Mouse (Mus musculus): ENCODE results near the gene Gpr15. TPM values are rescaled to one million over a fixed set of nuclear protein-coding genes. Genes with fewer than 3 reads are reported as not detected.

Gpr15 gene
- polyA plus RNA-seq (2014; fragmentation: Nextera tagmentation; extraction: Ambion mirVana): 0.17 TPM in 1 of 2 replicates, not detected in the other

- Histone ChIP-seq H3K4me3 (ENCODE audit: low read depth, low read length) (no peak within 1 kb of the TSS), H3K27ac (ENCODE audit: low read length) (no peak within 1 kb of the TSS), H3K36me3 (ENCODE audit: control insufficient read depth, insufficient read depth, low read length) (no peaks in the 10 kb centered on the region), H3K4me2 (replicated peaks; ENCODE audit: low read depth, low read length) (no peak within 1 kb of the TSS), H3K9ac (replicated peaks; ENCODE audit: low read depth, low read length) (no peak within 1 kb of the TSS), H3K4me1 (ENCODE audit: control insufficient read depth, insufficient read depth, low read length) (no peaks in the 10 kb centered on the region), H3K27me3 (ENCODE audit: control insufficient read depth, insufficient read depth, low read length) (no peaks in the 10 kb centered on the region), H3K9me3 (ENCODE audit: control insufficient read depth, low read depth, low read length) (no peaks in the 10 kb centered on the region)
- WGBS: 89% methylated on average over 7 of the region's 7 CpGs
- ATAC-seq (ENCODE audit: insufficient number of reproducible peaks, insufficient read depth, low FRiP score, low read depth): no peak
These were observed at the start of gene Gpr15 for GRCm38 (mm10) chr16:58718666-58719120. Gpr15 (minus strand) TSS chr16:58719070.

- Histone ChIP-seq H3K27me3 (ENCODE audit: control insufficient read depth, insufficient read depth, low read length) (no peaks in the 10 kb centered on the region), H3K4me1 (ENCODE audit: control insufficient read depth, insufficient read depth, low read length) (no peaks in the 10 kb centered on the region), H3K4me2 (replicated peaks; ENCODE audit: low read depth, low read length) (no peak within 1 kb of the TSS), H3K9me3 (ENCODE audit: control insufficient read depth, low read depth, low read length) (no peaks in the 10 kb centered on the region), H3K36me3 (ENCODE audit: control insufficient read depth, insufficient read depth, low read length) (no peaks in the 10 kb centered on the region), H3K9ac (replicated peaks; ENCODE audit: low read depth, low read length) (no peak within 1 kb of the TSS), H3K27ac (ENCODE audit: low read length) (no peak within 1 kb of the TSS), H3K4me3 (ENCODE audit: low read depth, low read length) (no peak within 1 kb of the TSS)
- no peak for ATAC-seq (ENCODE audit: insufficient number of reproducible peaks, insufficient read depth, low FRiP score, low read depth)
- WGBS: 90% methylated on average over 1 of the region's 1 CpGs
These were observed 44.2 kb upstream of the Gpr15 start, which contains the start of gene Olfr172 for GRCm38 (mm10) chr16:58763076-58763475. Olfr172 (minus strand) TSS chr16:58763176.

- Histone ChIP-seq H3K36me3 (ENCODE audit: control insufficient read depth, insufficient read depth, low read length) (no peaks in the 10 kb centered on the region), H3K27ac (ENCODE audit: low read length) (no peak overlapping the region), H3K27me3 (ENCODE audit: control insufficient read depth, insufficient read depth, low read length) (no peaks in the 10 kb centered on the region), H3K9ac (replicated peaks; ENCODE audit: low read depth, low read length) (no peak overlapping the region), H3K4me3 (ENCODE audit: low read depth, low read length) (no peak overlapping the region), H3K9me3 (ENCODE audit: control insufficient read depth, low read depth, low read length) (no peaks in the 10 kb centered on the region), H3K4me1 (ENCODE audit: control insufficient read depth, insufficient read depth, low read length) (no peaks in the 10 kb centered on the region), H3K4me2 (replicated peaks; ENCODE audit: low read depth, low read length) (no peak overlapping the region)
- ATAC-seq (ENCODE audit: insufficient number of reproducible peaks, insufficient read depth, low FRiP score, low read depth): no peak
These were observed 37.3 kb upstream of the Gpr15 start for GRCm38 (mm10) chr16:58756191-58756590.

DNA sequence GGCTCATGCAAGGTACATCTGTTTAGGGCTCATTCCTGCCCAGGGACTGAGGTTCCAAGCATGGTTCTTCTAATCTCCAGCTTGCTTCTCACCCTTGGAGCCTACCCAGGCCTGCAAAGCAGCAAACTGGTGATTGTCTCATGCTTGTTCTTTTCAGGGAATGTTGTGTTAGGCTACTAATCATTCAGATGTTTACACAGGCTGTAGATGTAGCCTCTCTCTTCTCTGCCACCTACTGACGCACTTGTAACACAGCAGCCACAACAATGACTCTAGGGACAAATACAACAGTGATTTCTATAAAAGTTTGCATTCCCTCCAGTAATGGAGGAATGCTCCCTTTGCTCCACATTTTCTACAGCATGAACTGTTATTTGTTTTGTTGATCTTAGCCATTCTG, 32.4 kb upstream of the Gpr15 start:
- peak; percentile 53; the same call in 1 of the 2 replicates for ATAC-seq (ENCODE audit: insufficient number of reproducible peaks, insufficient read depth, low FRiP score, low read depth)
- no peak overlapping the region for H3K27ac ChIP-seq (ENCODE audit: low read length)
- no peak overlapping the region for H3K4me2 ChIP-seq (replicated peaks; ENCODE audit: low read depth, low read length)
- no peaks in the 10 kb centered on the region for H3K4me1 ChIP-seq (ENCODE audit: control insufficient read depth, insufficient read depth, low read length)
- H3K9ac ChIP-seq (replicated peaks; ENCODE audit: low read depth, low read length): no peak overlapping the region
- H3K27me3 ChIP-seq (ENCODE audit: control insufficient read depth, insufficient read depth, low read length): no peaks in the 10 kb centered on the region
- H3K4me3 ChIP-seq (ENCODE audit: low read depth, low read length): no peak overlapping the region
- no peaks in the 10 kb centered on the region for H3K9me3 ChIP-seq (ENCODE audit: control insufficient read depth, low read depth, low read length)
- WGBS: 19% methylated on average over 1 of the region's 1 CpGs
- H3K36me3 ChIP-seq (ENCODE audit: control insufficient read depth, insufficient read depth, low read length): no peaks in the 10 kb centered on the region

- Histone ChIP-seq H3K9me3 (ENCODE audit: control insufficient read depth, low read depth, low read length) (no peaks in the 10 kb centered on the region), H3K27ac (ENCODE audit: low read length) (no peak overlapping the region), H3K4me1 (ENCODE audit: control insufficient read depth, insufficient read depth, low read length) (no peaks in the 10 kb centered on the region), H3K36me3 (ENCODE audit: control insufficient read depth, insufficient read depth, low read length) (no peaks in the 10 kb centered on the region), H3K27me3 (ENCODE audit: control insufficient read depth, insufficient read depth, low read length) (no peaks in the 10 kb centered on the region), H3K4me3 (ENCODE audit: low read depth, low read length) (no peak overlapping the region), H3K4me2 (replicated peaks; ENCODE audit: low read depth, low read length) (no peak overlapping the region), H3K9ac (replicated peaks; ENCODE audit: low read depth, low read length) (no peak overlapping the region)
- ATAC-seq (ENCODE audit: insufficient number of reproducible peaks, insufficient read depth, low FRiP score, low read depth): no peak
- WGBS: 70% methylated on average over 4 of the region's 4 CpGs
These were observed 27.8 kb upstream of the Gpr15 start for GRCm38 (mm10) chr16:58746715-58747114.

DNA sequence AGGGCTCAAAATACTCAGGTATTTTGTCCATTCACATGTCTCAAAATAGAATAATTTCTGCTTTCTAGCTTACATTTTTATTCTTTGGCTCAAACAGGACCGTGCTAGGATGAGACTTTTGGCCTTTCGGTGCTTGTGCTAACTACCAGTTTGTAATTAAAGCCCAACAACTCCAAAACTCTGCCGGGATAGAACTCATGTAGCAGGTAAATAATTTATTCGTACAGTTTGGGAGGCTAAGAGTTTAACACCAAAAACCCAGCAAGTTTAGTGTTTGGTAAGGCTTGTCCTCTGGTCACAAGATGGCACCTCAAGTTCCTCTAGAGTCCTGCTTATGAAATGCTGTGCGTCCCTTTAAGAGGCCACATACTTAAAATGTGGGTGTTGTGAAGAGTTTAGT, 21.9 kb upstream of the Gpr15 start:
- no peak for ATAC-seq (ENCODE audit: insufficient number of reproducible peaks, insufficient read depth, low FRiP score, low read depth)
- 92% methylated on average over 5 of the region's 5 CpGs for WGBS
- H3K27me3 ChIP-seq (ENCODE audit: control insufficient read depth, insufficient read depth, low read length): no peaks in the 10 kb centered on the region
- no peaks in the 10 kb centered on the region for H3K36me3 ChIP-seq (ENCODE audit: control insufficient read depth, insufficient read depth, low read length)
- no peak overlapping the region for H3K4me3 ChIP-seq (ENCODE audit: low read depth, low read length)
- no peaks in the 10 kb centered on the region for H3K4me1 ChIP-seq (ENCODE audit: control insufficient read depth, insufficient read depth, low read length)
- H3K9ac ChIP-seq (replicated peaks; ENCODE audit: low read depth, low read length): no peak overlapping the region
- H3K9me3 ChIP-seq (ENCODE audit: control insufficient read depth, low read depth, low read length): no peaks in the 10 kb centered on the region
- no peak overlapping the region for H3K4me2 ChIP-seq (replicated peaks; ENCODE audit: low read depth, low read length)
- H3K27ac ChIP-seq (ENCODE audit: low read length): no peak overlapping the region

DNA sequence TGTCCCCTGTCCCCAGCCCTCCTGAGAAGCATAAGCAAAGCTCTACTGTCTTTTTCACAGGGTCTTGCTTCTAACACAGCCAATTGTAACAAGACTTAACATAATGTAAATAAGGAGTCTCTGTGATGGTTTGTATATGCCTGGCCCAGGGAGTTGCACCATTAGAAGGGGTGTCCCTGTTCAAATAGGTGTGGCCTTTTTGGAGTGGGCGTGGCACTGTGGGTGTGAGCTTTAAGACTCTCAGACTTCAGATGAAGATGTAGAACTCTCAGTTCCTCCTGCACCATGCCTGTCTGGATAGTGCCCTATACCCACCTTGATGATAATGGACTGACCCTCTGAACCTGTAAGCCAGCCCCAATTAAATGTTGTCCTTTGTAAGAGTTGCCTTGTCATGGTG, 19.9 kb upstream of the Gpr15 start:
- peaks cover 14% of the 10 kb centered on the region for H3K36me3 ChIP-seq (ENCODE audit: control insufficient read depth, insufficient read depth, low read length)
- 96% methylated on average over 1 of the region's 1 CpGs for WGBS
- H3K4me2 ChIP-seq (replicated peaks; ENCODE audit: low read depth, low read length): no peak overlapping the region

DNA sequence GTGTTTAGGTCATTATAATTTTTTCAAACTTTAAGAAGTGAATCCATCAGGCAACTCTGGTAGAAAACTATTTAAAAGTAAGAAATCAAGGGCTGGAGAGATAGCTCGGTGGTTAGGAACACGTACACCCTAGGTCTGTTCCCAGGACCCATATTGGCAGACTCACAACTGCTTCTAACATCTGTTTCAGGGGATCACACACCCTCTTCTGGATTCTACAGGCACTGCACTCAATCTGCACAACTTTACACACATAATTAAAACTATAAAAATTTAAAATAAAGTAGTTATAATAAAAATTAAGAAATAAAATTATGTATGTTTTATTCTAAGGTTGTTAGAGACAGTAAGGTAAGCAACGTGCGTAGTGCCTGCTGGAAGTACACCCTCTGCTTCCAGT, 19.3 kb upstream of the Gpr15 start:
- Histone ChIP-seq H3K36me3 (ENCODE audit: control insufficient read depth, insufficient read depth, low read length) (peaks cover 14% of the 10 kb centered on the region), H3K27ac (ENCODE audit: low read length) (no peak overlapping the region), H3K27me3 (ENCODE audit: control insufficient read depth, insufficient read depth, low read length) (no peaks in the 10 kb centered on the region), H3K9ac (replicated peaks; ENCODE audit: low read depth, low read length) (no peak overlapping the region), H3K9me3 (ENCODE audit: control insufficient read depth, low read depth, low read length) (no peaks in the 10 kb centered on the region), H3K4me2 (replicated peaks; ENCODE audit: low read depth, low read length) (no peak overlapping the region), H3K4me3 (ENCODE audit: low read depth, low read length) (no peak overlapping the region), H3K4me1 (ENCODE audit: control insufficient read depth, insufficient read depth, low read length) (no peaks in the 10 kb centered on the region)
- 79% methylated on average over 4 of the region's 4 CpGs for WGBS
- ATAC-seq (ENCODE audit: insufficient number of reproducible peaks, insufficient read depth, low FRiP score, low read depth): no peak

More for the DNA sequence above, 19.9 kb upstream of the Gpr15 start:
- Histone ChIP-seq H3K9ac (replicated peaks; ENCODE audit: low read depth, low read length) (no peak overlapping the region), H3K9me3 (ENCODE audit: control insufficient read depth, low read depth, low read length) (no peaks in the 10 kb centered on the region), H3K4me3 (ENCODE audit: low read depth, low read length) (no peak overlapping the region), H3K27me3 (ENCODE audit: control insufficient read depth, insufficient read depth, low read length) (no peaks in the 10 kb centered on the region), H3K27ac (ENCODE audit: low read length) (no peak overlapping the region), H3K4me1 (ENCODE audit: control insufficient read depth, insufficient read depth, low read length) (no peaks in the 10 kb centered on the region)
- no peak; the same call in 1 of the 2 replicates for ATAC-seq (ENCODE audit: insufficient number of reproducible peaks, insufficient read depth, low FRiP score, low read depth)

DNA sequence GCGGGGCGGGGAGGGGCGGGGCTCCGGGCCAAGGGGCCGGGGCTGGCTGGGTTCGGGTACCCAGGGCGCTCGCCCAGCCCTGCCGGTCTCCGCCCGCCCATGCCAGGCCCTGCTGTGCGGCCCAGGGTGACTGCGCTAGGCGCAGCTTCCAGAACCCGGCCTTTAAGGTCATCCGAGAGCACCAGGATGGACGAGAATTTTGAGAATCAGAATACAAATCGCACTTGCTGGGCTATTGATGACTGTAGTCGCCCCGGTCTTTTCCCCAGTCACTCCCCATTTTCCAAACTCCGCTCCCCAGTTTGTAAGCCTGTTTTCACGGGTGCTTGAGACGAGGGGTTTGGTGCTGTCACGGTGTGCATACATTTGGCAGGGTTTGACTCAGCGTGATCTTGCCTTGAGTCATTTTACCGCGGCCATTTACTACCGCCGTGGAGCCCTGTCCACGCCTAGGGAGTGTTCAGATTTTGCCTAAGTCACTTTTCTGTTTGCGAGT, 9.4 kb upstream of the Gpr15 start:
- no peaks in the 10 kb centered on the region for H3K9me3 ChIP-seq (ENCODE audit: control insufficient read depth, low read depth, low read length)
- H3K27ac ChIP-seq (ENCODE audit: low read length): peak overlapping the region; percentile 75
- H3K36me3 ChIP-seq (ENCODE audit: control insufficient read depth, insufficient read depth, low read length): peaks cover 21% of the 10 kb centered on the region; the same call in 1 of the 2 replicates
- peaks cover 3% of the 10 kb centered on the region; the same call in 1 of the 2 replicates for H3K4me1 ChIP-seq (ENCODE audit: control insufficient read depth, insufficient read depth, low read length)
- H3K4me3 ChIP-seq (ENCODE audit: low read depth, low read length): peak overlapping the region; percentile 78
- H3K4me2 ChIP-seq (replicated peaks; ENCODE audit: low read depth, low read length): peak overlapping the region; percentile 58
- H3K9ac ChIP-seq (replicated peaks; ENCODE audit: low read depth, low read length): peak overlapping the region; percentile 68
- WGBS: under 1% methylated on average over 28 of the region's 31 CpGs
- H3K27me3 ChIP-seq (ENCODE audit: control insufficient read depth, insufficient read depth, low read length): no peaks in the 10 kb centered on the region
- peak; percentile 89 for ATAC-seq (ENCODE audit: insufficient number of reproducible peaks, insufficient read depth, low FRiP score, low read depth)
